Mouse (Mus musculus): ENCODE results near the gene Lhfpl5.

Lhfpl5 gene

GRCm38 (mm10) chr17:28572521-28572920 lies 2.9 kb upstream of the Lhfpl5 start:
- no peak for DNase-seq (ENCODE audit: extremely low spot score)

GRCm38 (mm10) chr17:28572941-28573340 lies 2.5 kb upstream of the Lhfpl5 start:
- DNase-seq (ENCODE audit: extremely low spot score): no peak

DNA sequence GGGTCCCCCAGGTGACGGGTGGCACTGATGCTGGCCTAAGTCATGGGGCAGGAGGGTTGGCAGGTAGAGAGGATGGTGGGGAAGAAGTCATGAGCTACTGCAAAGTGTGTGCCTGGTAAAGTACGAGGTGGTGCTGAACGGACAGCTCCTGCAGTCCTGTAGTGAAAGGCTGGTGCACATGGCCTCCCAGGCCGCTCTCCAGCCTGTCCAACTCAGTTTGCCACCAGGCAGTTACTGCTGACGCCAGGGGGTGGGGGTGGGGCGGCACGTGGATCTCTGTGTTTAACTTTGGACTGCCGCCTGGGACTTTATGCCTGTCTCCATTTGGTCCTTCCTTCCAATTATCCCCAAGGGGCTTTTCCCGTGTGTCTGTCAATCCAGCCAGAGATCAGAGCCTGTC lies 5.0 kb downstream of the Lhfpl5 start:
- DNase-seq (ENCODE audit: extremely low spot score): peak; percentile 67

- DNase-seq (ENCODE audit: extremely low spot score): no peak
Observed at GRCm38 (mm10) chr17:28581056-28581455, 5.6 kb downstream of the Lhfpl5 start.

GRCm38 (mm10) chr17:28586509-28586908 lies 11.1 kb downstream of the Lhfpl5 start:
- no peak for DNase-seq (ENCODE audit: extremely low spot score)

DNA sequence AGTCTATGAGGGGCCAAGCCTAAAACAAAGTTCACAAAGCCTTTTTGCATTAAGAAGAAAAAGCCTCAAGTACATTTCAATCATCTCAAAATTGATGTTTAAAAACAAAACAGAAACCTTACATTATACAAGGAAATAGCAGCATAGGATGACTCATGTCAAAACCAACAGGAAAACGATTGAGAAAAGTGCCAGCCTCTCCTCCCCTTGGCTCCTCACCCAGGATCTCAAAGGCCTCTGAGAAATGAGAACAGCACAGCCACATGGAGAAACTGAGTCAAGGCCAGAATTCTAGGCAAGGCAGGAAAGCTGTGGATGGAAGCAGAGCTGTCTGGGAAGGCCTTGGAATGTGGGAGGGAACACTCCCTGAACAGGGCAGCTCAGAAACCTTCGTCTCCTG lies 13.2 kb downstream of the Lhfpl5 start:
- no peak for DNase-seq (ENCODE audit: extremely low spot score)

GRCm38 (mm10) chr17:28590596-28590995 lies 15.2 kb downstream of the Lhfpl5 start:
- DNase-seq (ENCODE audit: extremely low spot score): no peak

DNA sequence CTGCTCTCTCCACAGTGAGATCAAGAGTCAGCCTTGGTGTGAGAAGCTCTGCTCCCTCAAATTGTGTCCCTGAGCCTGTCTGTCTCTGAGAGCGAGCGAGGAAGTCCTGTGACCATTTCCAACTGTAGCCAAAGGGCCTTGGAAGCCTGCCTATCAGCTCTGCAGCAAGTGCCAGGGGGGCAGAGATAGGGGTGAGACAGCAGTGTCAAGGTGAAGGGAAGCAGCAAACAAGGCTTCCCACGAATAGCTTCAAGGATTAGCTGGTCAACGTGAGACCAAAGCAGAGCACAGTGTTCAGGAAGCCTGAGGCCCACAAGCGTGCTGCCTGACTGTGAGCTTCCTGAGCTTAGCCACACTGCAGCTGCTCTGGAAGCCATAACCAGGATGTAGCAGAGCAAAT lies 16.0 kb downstream of the Lhfpl5 start:
- no peak for DNase-seq (ENCODE audit: extremely low spot score)

DNA sequence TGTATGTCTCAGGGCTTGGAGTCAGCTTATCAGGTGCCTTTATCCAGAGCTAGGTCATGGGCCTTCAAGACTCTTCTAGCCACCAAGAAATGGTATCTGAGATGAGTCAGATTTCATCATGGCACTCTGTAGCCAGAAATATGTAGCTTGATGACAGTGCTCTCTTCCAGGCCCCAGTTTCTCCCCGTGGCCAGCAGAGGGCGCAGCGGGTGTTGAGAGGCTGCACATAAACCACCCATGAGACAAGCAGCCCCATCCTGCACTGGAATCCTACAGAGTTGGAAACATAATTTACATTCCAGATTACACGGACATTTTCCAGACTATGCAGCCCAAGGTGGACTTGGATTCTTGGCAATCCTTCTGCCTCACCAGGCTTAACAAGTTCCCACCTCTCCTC lies 17.6 kb downstream of the Lhfpl5 start:
- DNase-seq (ENCODE audit: extremely low spot score): peak; percentile 72

DNA sequence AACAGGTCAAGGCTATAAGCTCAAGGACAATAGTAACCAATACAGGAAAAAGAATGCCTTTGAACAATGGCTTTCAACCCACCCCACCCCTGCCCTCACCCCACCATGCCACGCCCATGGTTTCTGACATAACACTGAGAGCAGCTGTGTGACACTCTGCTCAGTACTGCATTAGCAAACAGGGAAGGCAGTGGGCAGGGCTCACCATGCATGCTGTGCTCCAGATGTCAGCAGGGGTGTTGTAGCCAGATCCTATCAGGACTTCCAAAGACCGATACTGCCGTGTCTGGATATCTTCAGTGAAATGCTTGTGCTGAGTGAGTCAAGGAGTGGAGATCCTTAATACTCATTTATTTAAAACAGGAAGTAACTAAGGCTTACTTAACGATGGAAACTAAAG lies 18.5 kb downstream of the Lhfpl5 start:
- no peak for DNase-seq (ENCODE audit: extremely low spot score)

- DNase-seq (ENCODE audit: extremely low spot score): no peak
Observed at GRCm38 (mm10) chr17:28600780-28601179, 25.3 kb downstream of the Lhfpl5 start.

DNA sequence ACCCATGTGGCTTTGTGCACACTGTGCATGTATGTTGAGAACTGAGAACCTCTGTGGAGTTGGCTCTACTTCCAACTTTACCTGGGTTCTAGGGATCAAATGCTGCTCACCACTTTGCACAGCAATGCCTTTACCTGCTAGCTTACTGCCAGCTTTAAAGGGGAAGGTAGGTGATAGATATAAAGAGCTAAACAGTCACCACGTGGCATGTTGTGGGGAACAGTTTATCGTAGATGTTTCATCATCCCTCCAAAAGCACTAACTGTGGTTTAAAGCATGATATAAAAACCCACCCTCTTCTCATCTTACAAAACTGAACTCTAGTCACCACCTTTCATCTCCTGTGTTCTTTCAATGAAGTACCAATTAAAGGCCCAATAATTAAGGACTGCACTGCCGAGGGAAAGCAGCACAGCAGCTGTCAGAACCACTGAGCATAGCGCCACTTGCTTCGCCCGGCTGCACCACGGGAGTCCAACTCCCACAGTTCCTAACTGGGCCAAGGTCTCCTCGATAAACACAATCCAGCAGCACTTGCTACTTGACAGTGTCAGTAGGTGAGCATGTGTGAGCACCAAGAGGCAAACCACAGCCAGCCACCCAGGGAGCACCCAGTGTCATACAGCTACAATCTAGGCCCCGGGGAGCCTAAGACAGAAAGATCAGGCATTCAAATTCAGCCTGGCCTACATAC lies 26.3 kb downstream of the Lhfpl5 start:
- DNase-seq (ENCODE audit: extremely low spot score): no peak

DNA sequence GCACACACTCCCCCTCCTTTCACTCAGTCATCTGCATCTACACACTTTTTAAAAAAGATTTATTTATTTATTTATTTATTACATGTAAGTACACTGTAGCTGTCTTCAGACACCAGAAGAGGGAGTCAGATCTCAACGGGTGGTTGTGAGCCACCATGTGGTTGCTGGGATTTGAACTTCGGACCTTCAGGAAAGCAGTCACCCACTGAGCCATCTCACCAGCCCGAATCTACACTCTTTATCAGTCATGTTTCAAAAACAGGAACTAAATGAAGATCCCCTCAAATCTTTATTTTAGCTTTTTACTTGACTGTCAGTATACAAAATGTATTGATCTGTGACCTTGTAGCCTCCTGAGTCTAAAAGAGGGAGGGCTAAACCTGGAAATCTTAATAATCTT lies 34.1 kb downstream of the Lhfpl5 start:
- DNase-seq (ENCODE audit: extremely low spot score): no peak

DNA sequence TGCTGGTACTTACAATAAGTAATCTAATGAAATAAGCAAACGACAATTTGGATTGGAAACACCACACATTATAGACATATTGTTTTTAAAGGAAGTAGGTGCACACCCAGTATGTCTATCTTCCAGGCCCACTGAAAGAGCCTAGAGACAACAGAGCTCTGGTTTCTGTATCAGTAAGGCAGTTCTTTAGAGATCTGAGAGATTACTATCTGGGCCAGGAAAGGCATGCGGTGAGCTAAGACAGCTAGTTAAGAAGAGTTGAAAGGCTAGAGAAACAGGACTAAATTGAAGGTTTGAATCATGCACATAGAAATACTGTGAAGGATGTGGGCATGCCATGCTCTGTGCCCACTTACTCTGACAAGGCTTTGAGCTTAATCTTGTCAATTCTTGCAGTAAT lies 37.2 kb downstream of the Lhfpl5 start:
- no peak for DNase-seq (ENCODE audit: extremely low spot score)

DNA sequence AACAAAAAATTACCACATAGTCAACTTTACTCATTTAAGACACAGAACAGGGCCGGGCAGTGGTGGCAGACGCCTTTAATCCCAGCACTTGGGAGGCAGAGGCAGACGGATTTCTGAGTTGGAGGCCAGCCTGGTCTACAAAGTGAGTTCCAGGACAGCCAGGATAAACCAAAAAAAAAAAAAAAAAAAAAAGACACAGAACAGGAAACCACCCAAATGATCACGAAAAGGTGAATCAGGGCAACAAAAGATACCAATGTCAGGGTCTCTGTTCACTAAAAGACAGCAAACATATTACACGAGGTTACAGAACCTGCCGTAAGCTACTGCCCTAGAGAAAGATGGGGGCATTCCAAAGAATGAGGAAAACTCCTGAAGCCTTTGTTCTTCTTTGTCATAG lies 37.7 kb downstream of the Lhfpl5 start:
- no peak for DNase-seq (ENCODE audit: extremely low spot score)

DNA sequence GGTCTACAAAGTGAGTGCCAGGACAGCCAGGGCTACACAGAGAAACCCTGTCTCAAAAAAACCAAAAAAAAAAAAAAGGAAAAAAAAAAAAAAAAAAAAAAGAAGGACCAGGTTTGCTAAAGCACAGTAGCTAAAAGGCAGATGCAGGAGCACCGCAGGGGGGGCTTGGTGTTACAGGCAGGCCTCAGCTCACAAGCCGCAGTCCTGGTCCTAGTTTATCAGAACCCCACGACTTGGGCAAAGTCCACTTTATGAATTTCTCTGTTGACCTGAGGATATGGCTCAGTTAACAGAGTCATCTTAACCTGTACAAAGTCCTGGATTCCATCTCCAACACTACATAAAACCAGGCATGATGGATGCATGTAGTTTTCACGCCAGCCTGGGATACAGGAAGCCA lies 39.9 kb downstream of the Lhfpl5 start:
- DNase-seq (ENCODE audit: extremely low spot score): no peak

DNA sequence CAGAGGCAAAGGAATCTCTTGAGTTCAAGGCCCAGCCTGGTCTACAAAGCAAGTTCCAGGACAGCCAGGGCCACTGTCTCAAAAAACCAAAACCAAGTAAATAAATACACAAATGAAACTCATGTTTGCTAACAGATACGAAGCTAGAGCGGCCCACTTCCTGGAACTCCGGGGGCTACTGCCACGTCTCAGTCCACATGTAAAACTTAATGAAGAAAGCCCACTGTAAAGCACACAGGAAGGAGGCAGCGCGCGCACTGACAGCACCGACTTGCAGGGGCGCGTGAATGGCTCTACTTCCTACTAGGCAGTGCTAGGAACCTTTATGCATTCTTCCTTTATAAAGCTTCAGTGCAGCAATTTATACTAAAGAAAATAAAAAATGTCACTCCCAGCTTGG lies 42.2 kb downstream of the Lhfpl5 start:
- DNase-seq (ENCODE audit: extremely low spot score): no peak

- DNase-seq (ENCODE audit: extremely low spot score): no peak
Observed at GRCm38 (mm10) chr17:28618124-28618523, 42.7 kb downstream of the Lhfpl5 start.

DNA sequence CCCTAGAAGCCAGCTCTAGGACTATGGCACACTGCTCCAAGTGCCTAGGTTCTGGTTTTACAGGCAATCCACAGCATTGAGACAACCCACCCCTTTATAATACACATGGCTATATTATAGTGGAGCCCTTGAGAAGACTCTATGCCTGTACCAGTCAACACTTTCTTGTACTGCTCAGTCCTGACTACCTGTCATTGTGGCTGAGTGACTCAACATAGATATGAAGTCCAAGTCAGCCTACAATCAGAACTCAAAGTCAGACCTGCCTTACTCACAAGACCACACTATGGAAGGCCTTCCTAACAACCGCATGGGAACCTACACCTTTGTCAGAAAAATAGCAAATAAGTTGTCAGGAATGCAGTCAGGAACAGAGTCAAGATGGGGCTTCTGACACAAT lies 43.3 kb downstream of the Lhfpl5 start:
- DNase-seq (ENCODE audit: extremely low spot score): no peak

GRCm38 (mm10) chr17:28621381-28622299 lies 46.2 kb downstream of the Lhfpl5 start:
- DNase-seq (ENCODE audit: extremely low spot score): peak; percentile 74

GRCm38 (mm10) chr17:28622300-28622759 lies 46.9 kb downstream of the Lhfpl5 start, which contains the start of gene Srpk1:
Srpk1 (minus strand) TSS chr17:28622709.
- peak; percentile 93 for DNase-seq (ENCODE audit: extremely low spot score)

GRCm38 (mm10) chr17:28624841-28625240 lies 49.4 kb downstream of the Lhfpl5 start:
- DNase-seq (ENCODE audit: extremely low spot score): no peak

DNA sequence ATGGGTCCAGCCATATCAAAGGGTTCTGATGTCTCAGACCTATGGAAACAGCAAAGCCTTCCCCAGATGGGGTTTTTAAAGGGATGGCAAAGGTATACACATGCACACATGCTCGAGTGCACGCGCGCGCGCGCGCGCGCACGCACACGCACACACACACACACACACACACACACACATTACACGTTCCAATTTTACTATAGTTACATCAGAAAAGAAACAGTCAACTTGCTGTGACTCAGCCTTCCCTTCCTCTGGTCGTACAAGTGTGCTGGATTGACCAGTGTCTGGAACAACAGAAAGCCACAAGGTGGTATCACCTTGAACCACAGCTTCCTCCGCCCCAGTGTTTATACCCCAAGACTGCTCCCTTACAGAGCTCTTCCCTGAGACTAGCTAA lies 49.9 kb downstream of the Lhfpl5 start:
- no peak for DNase-seq (ENCODE audit: extremely low spot score)

Measured in embryo, embryonic 9.5 days (tissue).